Mouse (Mus musculus): ENCODE measurements at regions not wholly inside any gene's neighbourhood (a gene's known extent, or its start where the extent isn't known, plus 50 kb on each side); places are given as distances from the start of the nearest gene placed in this dataset.

GRCm38 (mm10) chr15:62057449-62057848 is 1134.6 kb upstream of the A1bg start:
- peak; percentile 27 to 28 for DNase-seq (ENCODE audit: low spot score in 2 of 2)

GRCm38 (mm10) chr15:62056889-62057288 is 1134.1 kb upstream of the A1bg start:
- no peak for DNase-seq (ENCODE audit: low spot score in 2 of 2)

- peak; percentile 5 to 27 for DNase-seq (ENCODE audit: low spot score in 2 of 2)
Measured at GRCm38 (mm10) chr15:62056401-62056800, 1133.6 kb upstream of the A1bg start.

- DNase-seq (ENCODE audit: low spot score in 2 of 2) = no peak
Measured at GRCm38 (mm10) chr15:62055011-62055410, 1132.2 kb upstream of the A1bg start.

GRCm38 (mm10) chr15:62053420-62054239 is 1130.8 kb upstream of the A1bg start:
- no peak for DNase-seq (ENCODE audit: low spot score in 2 of 2)

GRCm38 (mm10) chr15:62049416-62049815 is 1126.6 kb upstream of the A1bg start:
- no peak for DNase-seq (ENCODE audit: low spot score in 2 of 2)

GRCm38 (mm10) chr15:62048981-62049380 is 1126.2 kb upstream of the A1bg start:
- no peak for DNase-seq (ENCODE audit: low spot score in 2 of 2)

- DNase-seq (ENCODE audit: low spot score in 2 of 2) = peak in 1 of 2 experiments; percentile 14
Measured at GRCm38 (mm10) chr15:62046276-62046675, 1123.5 kb upstream of the A1bg start.

GRCm38 (mm10) chr15:62044654-62045335 is 1122.0 kb upstream of the A1bg start:
- no peak for DNase-seq (ENCODE audit: low spot score in 2 of 2)

GRCm38 (mm10) chr15:62043617-62044392 is 1121.0 kb upstream of the A1bg start:
- DNase-seq (ENCODE audit: low spot score in 2 of 2) = no peak

- DNase-seq (ENCODE audit: low spot score in 2 of 2) = no peak
Measured at GRCm38 (mm10) chr15:62042924-62043504, 1120.2 kb upstream of the A1bg start.
